Mouse (Mus musculus): ENCODE measurements around the gene H2-K1. TPM values are rescaled to one million over a fixed set of nuclear protein-coding genes. Genes with fewer than 3 reads are reported as not detected.

Gene H2-K1
- polyA plus RNA-seq, 1 experiment from 2014 or later, result 137 TPM

- Histone ChIP-seq H3K9me3 (ENCODE audit: control insufficient read depth, low read length) (no peaks in the 10 kb centered on the region), H3K9ac (ENCODE audit: low read length) (no peak overlapping the region), H3K27ac (ENCODE audit: low read depth) (no peak overlapping the region), H3K27me3 (replicated peaks; ENCODE audit: control insufficient read depth, insufficient read depth, low read length) (no peaks in the 10 kb centered on the region), H3K4me2 (ENCODE audit: low read length) (no peak overlapping the region), H3K4me3 (ENCODE audit: low read depth, low read length) (no peak overlapping the region), H3K36me3 (ENCODE audit: control insufficient read depth, insufficient read depth, low read length) (peaks cover 13% of the 10 kb centered on the region; the same call in 1 of the 2 replicates), H3K4me1 (replicated peaks; ENCODE audit: control insufficient read depth, insufficient read depth, low read length) (no peaks in the 10 kb centered on the region)
- 67% methylated on average over 4 of the region's 4 CpGs for WGBS
- no peak for ATAC-seq (replicated peaks; ENCODE audit: low FRiP score, low TSS enrichment, low read depth)
- DNase-seq (ENCODE audit: low spot score), result no peak
These were observed 30.8 kb downstream of the H2-K1 start for GRCm38 (mm10) chr17:33969394-33969793.

- no peaks in the 10 kb centered on the region for H3K4me1 ChIP-seq (replicated peaks; ENCODE audit: control insufficient read depth, insufficient read depth, low read length)
- H3K9ac ChIP-seq (ENCODE audit: low read length), result no peak overlapping the region
- DNase-seq (ENCODE audit: low spot score) (no peak), ATAC-seq (replicated peaks; ENCODE audit: low FRiP score, low TSS enrichment, low read depth) (peak; percentile 18; the same call in 1 of the 2 replicates)
- H3K4me2 ChIP-seq (ENCODE audit: low read length), result no peak overlapping the region
- WGBS, result 31% methylated on average over 5 of the region's 5 CpGs
- no peak overlapping the region for H3K4me3 ChIP-seq (ENCODE audit: low read depth, low read length)
- peaks cover 13% of the 10 kb centered on the region; the same call in 1 of the 2 replicates for H3K36me3 ChIP-seq (ENCODE audit: control insufficient read depth, insufficient read depth, low read length)
- H3K27me3 ChIP-seq (replicated peaks; ENCODE audit: control insufficient read depth, insufficient read depth, low read length), result no peaks in the 10 kb centered on the region
- H3K9me3 ChIP-seq (ENCODE audit: control insufficient read depth, low read length), result no peaks in the 10 kb centered on the region
- H3K27ac ChIP-seq (ENCODE audit: low read depth), result no peak overlapping the region
These were observed 31.2 kb downstream of the H2-K1 start for GRCm38 (mm10) chr17:33968927-33969326.

- 5% methylated on average over 9 of the region's 9 CpGs for WGBS
- Histone ChIP-seq H3K36me3 (ENCODE audit: control insufficient read depth, insufficient read depth, low read length) (peaks cover 13% of the 10 kb centered on the region; the same call in 1 of the 2 replicates), H3K4me2 (ENCODE audit: low read length) (no peak overlapping the region), H3K9ac (ENCODE audit: low read length) (no peak overlapping the region), H3K9me3 (ENCODE audit: control insufficient read depth, low read length) (no peaks in the 10 kb centered on the region), H3K27me3 (replicated peaks; ENCODE audit: control insufficient read depth, insufficient read depth, low read length) (no peaks in the 10 kb centered on the region), H3K4me3 (ENCODE audit: low read depth, low read length) (no peak overlapping the region), H3K27ac (ENCODE audit: low read depth) (no peak overlapping the region), H3K4me1 (replicated peaks; ENCODE audit: control insufficient read depth, insufficient read depth, low read length) (no peaks in the 10 kb centered on the region)
- peak; percentile 94 for DNase-seq (ENCODE audit: low spot score)
- peak; percentile 50; the same call in 1 of the 2 replicates for ATAC-seq (replicated peaks; ENCODE audit: low FRiP score, low TSS enrichment, low read depth)
These were observed 31.7 kb downstream of the H2-K1 start for GRCm38 (mm10) chr17:33968489-33968888.

- Histone ChIP-seq H3K27me3 (replicated peaks; ENCODE audit: control insufficient read depth, insufficient read depth, low read length) (no peaks in the 10 kb centered on the region), H3K9me3 (ENCODE audit: control insufficient read depth, low read length) (no peaks in the 10 kb centered on the region), H3K36me3 (ENCODE audit: control insufficient read depth, insufficient read depth, low read length) (peaks cover 38% of the 10 kb centered on the region), H3K4me3 (ENCODE audit: low read depth, low read length) (no peak overlapping the region), H3K4me1 (replicated peaks; ENCODE audit: control insufficient read depth, insufficient read depth, low read length) (no peaks in the 10 kb centered on the region), H3K9ac (ENCODE audit: low read length) (no peak overlapping the region), H3K27ac (ENCODE audit: low read depth) (no peak overlapping the region), H3K4me2 (ENCODE audit: low read length) (no peak overlapping the region)
- 85% methylated on average over 16 of the region's 16 CpGs for WGBS
- DNase-seq (ENCODE audit: low spot score) (no peak), ATAC-seq (replicated peaks; ENCODE audit: low FRiP score, low TSS enrichment, low read depth) (no peak)
These were observed 34.1 kb downstream of the H2-K1 start for GRCm38 (mm10) chr17:33965846-33966550.

GRCm38 (mm10) chr17:33965082-33965845, 34.9 kb downstream of the H2-K1 start:
- peaks cover 43% of the 10 kb centered on the region for H3K36me3 ChIP-seq (ENCODE audit: control insufficient read depth, insufficient read depth, low read length)
- H3K9ac ChIP-seq (ENCODE audit: low read length), result no peak overlapping the region
- H3K27me3 ChIP-seq (replicated peaks; ENCODE audit: control insufficient read depth, insufficient read depth, low read length), result no peaks in the 10 kb centered on the region
- no peak overlapping the region for H3K4me3 ChIP-seq (ENCODE audit: low read depth, low read length)
- DNase-seq (ENCODE audit: low spot score), result no peak
- no peak overlapping the region for H3K27ac ChIP-seq (ENCODE audit: low read depth)
- H3K9me3 ChIP-seq (ENCODE audit: control insufficient read depth, low read length), result no peaks in the 10 kb centered on the region
- ATAC-seq (replicated peaks; ENCODE audit: low FRiP score, low TSS enrichment, low read depth), result no peak
- no peaks in the 10 kb centered on the region for H3K4me1 ChIP-seq (replicated peaks; ENCODE audit: control insufficient read depth, insufficient read depth, low read length)
- H3K4me2 ChIP-seq (ENCODE audit: low read length), result no peak overlapping the region
- 87% methylated on average over 17 of the region's 17 CpGs for WGBS

GRCm38 (mm10) chr17:33962876-33963275, 37.3 kb downstream of the H2-K1 start:
- DNase-seq (ENCODE audit: low spot score) (no peak), ATAC-seq (replicated peaks; ENCODE audit: low FRiP score, low TSS enrichment, low read depth) (no peak)
- Histone ChIP-seq H3K36me3 (ENCODE audit: control insufficient read depth, insufficient read depth, low read length) (peaks cover 63% of the 10 kb centered on the region), H3K9ac (ENCODE audit: low read length) (no peak overlapping the region), H3K9me3 (ENCODE audit: control insufficient read depth, low read length) (no peaks in the 10 kb centered on the region), H3K4me1 (replicated peaks; ENCODE audit: control insufficient read depth, insufficient read depth, low read length) (no peaks in the 10 kb centered on the region), H3K27me3 (replicated peaks; ENCODE audit: control insufficient read depth, insufficient read depth, low read length) (no peaks in the 10 kb centered on the region), H3K4me2 (ENCODE audit: low read length) (no peak overlapping the region), H3K27ac (ENCODE audit: low read depth) (no peak overlapping the region), H3K4me3 (ENCODE audit: low read depth, low read length) (no peak overlapping the region)
- 92% methylated on average over 7 of the region's 7 CpGs for WGBS

- no peak overlapping the region for H3K9ac ChIP-seq (ENCODE audit: low read length)
- H3K27me3 ChIP-seq (replicated peaks; ENCODE audit: control insufficient read depth, insufficient read depth, low read length), result no peaks in the 10 kb centered on the region
- H3K27ac ChIP-seq (ENCODE audit: low read depth), result no peak overlapping the region
- H3K4me1 ChIP-seq (replicated peaks; ENCODE audit: control insufficient read depth, insufficient read depth, low read length), result peaks cover 7% of the 10 kb centered on the region; the same call in 1 of the 2 replicates
- 94% methylated on average over 15 of the region's 15 CpGs for WGBS
- no peaks in the 10 kb centered on the region for H3K9me3 ChIP-seq (ENCODE audit: control insufficient read depth, low read length)
- no peak overlapping the region for H3K4me2 ChIP-seq (ENCODE audit: low read length)
- no peak for DNase-seq (ENCODE audit: low spot score)
- ATAC-seq (replicated peaks; ENCODE audit: low FRiP score, low TSS enrichment, low read depth), result no peak
- H3K36me3 ChIP-seq (ENCODE audit: control insufficient read depth, insufficient read depth, low read length), result peaks cover 52% of the 10 kb centered on the region
- no peak overlapping the region for H3K4me3 ChIP-seq (ENCODE audit: low read depth, low read length)
These were observed 40.2 kb downstream of the H2-K1 start for GRCm38 (mm10) chr17:33959948-33960347.

GRCm38 (mm10) chr17:33959135-33959534, 41.0 kb downstream of the H2-K1 start:
- Histone ChIP-seq H3K27ac (ENCODE audit: low read depth) (no peak overlapping the region), H3K9ac (ENCODE audit: low read length) (no peak overlapping the region), H3K27me3 (replicated peaks; ENCODE audit: control insufficient read depth, insufficient read depth, low read length) (no peaks in the 10 kb centered on the region), H3K4me1 (replicated peaks; ENCODE audit: control insufficient read depth, insufficient read depth, low read length) (peaks cover 13% of the 10 kb centered on the region), H3K4me2 (ENCODE audit: low read length) (no peak overlapping the region), H3K4me3 (ENCODE audit: low read depth, low read length) (no peak overlapping the region), H3K36me3 (ENCODE audit: control insufficient read depth, insufficient read depth, low read length) (peaks cover 56% of the 10 kb centered on the region), H3K9me3 (ENCODE audit: control insufficient read depth, low read length) (no peaks in the 10 kb centered on the region)
- 95% methylated on average over 13 of the region's 13 CpGs for WGBS
- no peak for ATAC-seq (replicated peaks; ENCODE audit: low FRiP score, low TSS enrichment, low read depth)
- no peak for DNase-seq (ENCODE audit: low spot score)

Data from intestine, embryonic 14.5 days (tissue).